Mouse (Mus musculus): ENCODE measurements around the gene Olfr889.
"Not testable (repeated sequence)": the region's sequence is repeated elsewhere in the genome, so short reads cannot be mapped to it uniquely, and the experiment has no call there.

The Olfr889 gene

GRCm38 (mm10) chr9:38114898-38115297 is at the start of gene Olfr889:
TSS of gene Olfr889 (plus strand) at chr9:38115198.
- no peak for DNase-seq

- no peak for DNase-seq
These were observed 31.2 kb upstream of the Olfr889 start, which contains the start of gene Olfr887 for GRCm38 (mm10) chr9:38083772-38084171. TSS of gene Olfr887 (plus strand) at chr9:38084072.

- DNase-seq, result no peak
These were observed 7.2 kb upstream of the Olfr889 start, which contains the start of gene Olfr888 for GRCm38 (mm10) chr9:38107828-38108227. TSS of gene Olfr888 (plus strand) at chr9:38108128.

GRCm38 (mm10) chr9:38142217-38142616 is 27.2 kb downstream of the Olfr889 start, which contains the start of gene Olfr890:
TSS of gene Olfr890 (plus strand) at chr9:38142517.
- no peak for DNase-seq

- DNase-seq, result not testable (repeated sequence)
These were observed 53.3 kb downstream of the Olfr889 start for GRCm38 (mm10) chr9:38168341-38168740.
